Mouse (Mus musculus): Measurements from ENCODE around the gene Stag1.

Stag1 gene

DNA sequence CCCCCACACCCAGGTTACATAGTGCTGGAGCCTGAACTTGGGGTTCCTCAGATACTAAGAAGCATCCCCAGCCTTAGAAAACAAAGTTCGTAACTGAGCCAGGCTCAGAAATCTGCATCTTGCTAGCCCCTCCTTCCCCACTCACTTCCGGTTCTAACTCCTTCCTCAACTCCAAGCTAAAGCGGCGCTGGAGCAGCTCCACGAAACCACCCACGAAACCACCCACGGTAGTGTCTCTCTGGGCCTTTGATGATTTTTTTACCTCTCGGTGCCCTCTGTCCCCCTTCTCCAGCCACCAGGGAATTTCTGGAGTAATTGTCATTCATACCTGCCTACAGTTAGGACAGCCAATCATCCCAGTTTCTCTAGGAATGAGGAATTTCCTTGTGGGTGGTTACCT is at the start of gene Stag1:
Gene Stag1 (plus strand): TSS at position 253 of the 400 bp plus-strand sequence.
- DNase-seq (ENCODE audit: low read depth, low spot score), result no peak

DNA sequence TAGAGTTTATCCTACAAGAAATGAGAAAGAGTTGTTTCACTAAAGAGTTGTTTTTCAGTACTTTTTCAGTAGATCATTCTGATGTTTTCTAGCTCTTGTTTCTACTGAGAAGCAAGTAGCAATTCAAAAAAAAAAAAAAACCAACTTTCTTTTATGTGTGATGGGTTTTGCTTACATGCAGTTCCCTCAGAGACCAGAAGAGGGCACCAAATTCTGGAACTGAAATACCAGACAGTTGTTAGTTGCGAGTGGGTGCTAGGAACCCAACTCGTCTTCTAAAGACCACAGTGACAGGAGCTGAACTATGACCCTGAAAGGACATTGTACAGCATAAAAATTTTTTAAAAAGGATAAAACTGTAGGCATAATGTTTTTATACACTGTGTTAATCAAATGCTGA is 49.3 kb upstream of the Stag1 start:
- no peak for DNase-seq (ENCODE audit: low read depth, low spot score)

DNA sequence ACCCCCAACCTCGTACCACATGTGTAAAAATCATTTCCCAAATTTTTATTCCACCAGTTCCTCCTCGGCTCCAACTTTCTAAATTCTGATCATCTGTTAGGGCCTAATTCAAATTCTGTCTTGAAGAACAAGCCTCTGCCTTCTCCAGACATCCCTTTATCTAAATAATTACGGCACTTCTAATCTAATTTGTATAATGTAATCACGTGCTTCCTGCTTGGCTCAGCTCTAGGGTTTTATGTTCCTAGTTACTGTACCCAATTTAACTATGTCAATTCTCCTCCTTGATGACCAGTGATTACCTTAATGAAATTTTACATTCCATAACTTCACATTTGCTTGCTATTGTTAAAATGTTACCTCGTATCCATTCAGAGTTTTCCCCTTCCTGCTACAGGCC is 41.9 kb upstream of the Stag1 start:
- DNase-seq (ENCODE audit: low read depth, low spot score), result no peak

DNA sequence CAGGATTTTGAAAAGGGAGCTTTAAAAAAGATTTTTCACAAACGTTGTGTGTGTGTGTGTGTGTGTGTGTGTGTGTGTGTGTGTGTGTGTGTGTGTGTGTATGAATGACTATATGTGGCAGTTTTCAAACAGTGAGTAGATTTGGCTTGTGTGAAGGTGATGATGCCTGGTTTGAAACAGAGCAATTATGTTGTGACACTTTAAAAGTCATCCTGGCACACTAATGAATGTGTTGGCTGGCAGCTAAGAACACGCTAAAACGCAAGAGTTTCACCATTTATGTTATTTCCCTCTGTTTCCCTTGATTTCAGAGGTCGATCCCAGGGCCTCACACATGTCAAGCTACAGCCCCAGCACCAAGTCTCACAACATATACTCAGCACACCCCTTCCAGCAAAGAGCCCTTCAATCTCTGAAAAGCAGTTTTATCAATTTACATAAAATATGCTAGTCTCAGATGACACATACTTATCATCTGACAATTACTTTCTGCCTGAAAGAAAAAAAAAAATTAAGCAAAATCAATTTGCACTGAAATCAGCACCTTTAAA is 39.5 kb upstream of the Stag1 start:
- DNase-seq (ENCODE audit: low read depth, low spot score), result no peak

DNA sequence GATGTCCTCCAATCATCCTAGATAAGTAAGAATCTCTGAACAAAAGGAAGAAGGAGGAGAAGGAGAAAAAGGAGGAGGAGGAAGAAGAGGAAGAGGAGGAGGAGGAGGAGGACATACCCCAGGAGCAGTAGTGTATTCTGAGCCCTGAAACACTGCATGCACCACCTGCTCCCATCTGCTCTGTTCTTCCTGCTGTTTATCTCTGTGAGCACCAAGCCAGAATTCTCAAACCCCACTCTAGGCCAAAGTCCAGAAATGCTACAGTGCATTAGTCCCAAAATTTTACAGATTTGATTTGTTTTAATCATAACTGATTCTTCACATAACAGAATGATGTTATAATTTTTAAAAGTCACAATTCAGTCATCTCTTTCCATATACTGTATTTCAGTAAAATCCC is 38.6 kb upstream of the Stag1 start:
- DNase-seq (ENCODE audit: low read depth, low spot score), result no peak

DNA sequence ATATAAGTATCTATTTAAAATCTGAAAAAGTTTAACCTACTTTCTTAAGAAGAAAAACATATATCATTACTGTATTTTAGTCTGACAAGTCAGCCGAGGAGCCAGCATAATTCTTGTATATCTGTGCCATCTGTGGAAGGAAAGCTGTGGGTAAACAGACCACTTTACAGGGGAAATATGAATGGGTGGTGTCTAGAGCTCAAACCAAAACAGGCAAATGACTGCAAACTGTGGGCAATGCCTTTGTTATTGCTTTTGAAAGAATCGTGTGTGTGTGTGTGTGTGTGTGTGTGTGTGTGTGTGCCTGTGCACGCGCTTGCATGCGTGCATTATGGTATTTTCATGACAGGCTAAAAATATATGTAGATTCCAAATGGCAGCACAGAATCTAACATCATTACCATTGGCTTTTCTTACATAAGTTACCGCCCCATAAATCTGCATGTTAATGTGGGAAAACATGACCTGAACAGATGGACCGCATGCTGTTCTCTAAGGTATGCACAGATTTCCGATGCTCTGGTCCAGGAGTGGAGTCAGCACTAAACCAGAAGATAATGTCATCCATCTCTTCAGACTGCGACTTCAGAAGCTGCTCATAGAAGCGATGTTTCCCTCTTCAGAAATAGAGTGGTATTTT is 37.2 kb upstream of the Stag1 start:
- DNase-seq (ENCODE audit: low read depth, low spot score), result no peak

DNA sequence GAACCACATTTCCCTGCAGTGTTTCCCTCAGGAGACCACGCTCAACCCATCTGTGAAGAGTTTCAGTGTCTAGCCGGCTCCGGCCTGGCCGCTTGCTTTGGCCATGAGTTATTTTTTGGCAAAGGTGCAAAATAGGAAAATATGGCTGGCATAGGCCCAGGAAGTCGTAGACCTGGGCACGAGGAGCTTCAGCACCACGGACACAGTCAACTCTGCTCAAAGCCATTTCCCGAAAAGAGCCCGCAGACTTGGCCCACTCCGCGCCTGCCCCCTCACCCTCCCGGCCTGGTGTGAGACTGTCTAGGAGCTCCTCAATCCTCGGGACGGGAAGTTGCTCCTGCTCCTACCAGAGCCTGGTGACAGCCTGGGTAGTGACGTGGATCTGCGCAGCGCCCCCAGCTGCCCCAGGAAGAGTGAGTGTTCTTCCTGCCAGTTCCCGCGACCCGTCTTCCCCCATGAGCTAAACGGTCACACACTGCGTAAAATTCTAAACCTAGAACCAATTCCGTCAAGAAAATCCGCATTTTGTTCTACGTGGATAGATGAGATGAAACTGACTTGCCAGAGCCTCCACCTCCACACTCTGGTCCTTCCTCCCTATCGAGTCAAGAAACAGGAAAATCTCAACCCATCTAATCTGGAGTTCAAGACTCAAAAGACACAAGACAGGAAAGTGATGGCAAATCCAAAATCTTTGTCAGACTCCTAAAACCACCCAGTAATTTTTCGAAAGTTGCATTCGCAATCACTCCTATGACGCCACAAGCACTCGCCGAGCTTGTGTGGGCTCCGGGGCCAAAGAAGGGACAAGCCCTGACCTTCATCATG is 27.6 kb upstream of the Stag1 start:
- DNase-seq (ENCODE audit: low read depth, low spot score), result peak; percentile 15

DNA sequence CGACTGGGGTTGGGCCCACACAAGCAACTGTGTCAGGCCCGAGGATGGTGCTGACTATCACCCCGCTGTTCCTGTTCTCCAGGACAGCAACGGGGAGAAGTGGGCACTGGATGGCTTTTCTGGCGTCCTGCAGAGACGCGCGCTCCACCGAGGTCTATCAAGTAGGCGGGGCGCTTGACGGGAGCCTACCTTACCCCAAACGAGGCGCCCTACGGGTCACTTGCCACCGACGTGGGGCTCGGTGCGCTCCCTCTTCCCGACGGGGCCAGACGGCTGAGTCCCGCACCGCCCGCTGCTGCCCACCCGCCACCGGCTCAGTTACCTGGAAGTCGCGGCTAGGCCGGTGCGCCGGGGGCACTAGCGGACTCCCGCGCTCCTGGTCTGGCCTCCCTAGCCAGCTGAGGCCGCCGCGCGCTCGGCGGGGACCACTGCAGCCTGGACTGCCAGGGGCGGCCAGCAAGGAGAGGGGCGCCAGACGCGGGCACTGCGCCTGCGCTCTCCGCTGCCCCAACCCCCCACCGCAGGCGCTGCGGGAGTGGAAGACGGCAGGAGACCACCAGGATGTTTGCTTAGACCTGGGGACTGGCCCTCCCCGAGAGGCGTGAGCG is 26.9 kb upstream of the Stag1 start, which contains the start of gene Slc35g2:
Gene Slc35g2 (minus strand): TSS at position 465 of the 608 bp plus-strand sequence.
- no peak for DNase-seq (ENCODE audit: low read depth, low spot score)

DNA sequence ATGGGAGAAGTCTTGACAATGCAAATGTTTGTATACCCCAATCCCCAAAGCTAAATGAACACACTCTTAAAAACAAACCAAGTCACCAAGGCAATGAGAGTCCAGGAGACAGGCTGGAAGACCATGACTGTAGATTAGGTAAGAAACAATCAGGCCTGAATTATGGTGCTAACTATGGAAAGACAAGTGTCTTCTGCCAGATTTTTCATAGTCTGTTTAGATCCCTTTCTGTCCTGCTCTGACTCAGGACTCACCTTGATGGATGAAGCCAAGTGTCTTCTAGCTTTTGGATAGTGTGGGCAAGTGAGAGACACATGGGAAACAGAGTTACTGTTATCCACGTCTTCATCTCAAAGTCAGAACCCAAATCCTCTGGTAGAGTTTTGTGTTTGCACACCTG is 26.1 kb upstream of the Stag1 start:
- no peak for DNase-seq (ENCODE audit: low read depth, low spot score)

DNA sequence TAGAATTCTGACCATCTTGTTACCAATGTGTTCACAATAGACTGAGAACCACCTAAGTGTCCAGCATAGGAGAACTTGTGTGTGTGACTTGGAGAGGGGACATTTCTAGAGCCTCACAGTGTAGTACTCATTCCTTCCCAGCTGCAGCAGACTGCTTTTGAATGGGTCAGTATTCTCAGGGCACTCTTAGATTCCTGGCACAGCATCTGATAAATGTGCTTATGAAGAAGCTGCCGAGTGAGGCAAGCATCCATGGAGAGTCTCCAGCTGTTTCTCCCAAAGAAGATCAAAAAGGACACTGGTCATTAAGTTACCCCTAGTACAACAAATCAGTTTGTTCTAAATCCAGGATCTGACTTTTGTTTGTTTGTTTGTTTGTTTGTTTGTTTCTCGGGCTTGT is 24.3 kb upstream of the Stag1 start:
- DNase-seq (ENCODE audit: low read depth, low spot score), result no peak

DNA sequence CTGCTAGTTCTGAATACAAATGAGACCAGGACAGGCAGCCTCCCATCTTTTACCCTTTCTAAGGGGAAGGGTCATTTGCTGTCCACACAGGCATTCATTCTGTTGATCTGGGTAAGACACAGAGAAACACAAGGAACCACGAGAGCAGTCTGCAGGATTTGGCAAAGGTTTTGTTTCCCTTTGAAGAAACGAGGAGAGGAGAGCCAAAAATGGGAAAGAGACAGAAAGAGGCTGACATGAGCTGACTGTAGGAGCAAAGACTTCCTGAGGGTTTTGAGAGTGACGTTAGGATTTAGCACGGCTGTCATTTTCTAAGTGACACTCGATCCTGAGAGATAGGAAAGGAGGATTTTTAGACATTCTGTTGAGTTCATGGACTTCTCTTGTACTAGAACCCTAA is 23.7 kb upstream of the Stag1 start:
- DNase-seq (ENCODE audit: low read depth, low spot score), result no peak

DNA sequence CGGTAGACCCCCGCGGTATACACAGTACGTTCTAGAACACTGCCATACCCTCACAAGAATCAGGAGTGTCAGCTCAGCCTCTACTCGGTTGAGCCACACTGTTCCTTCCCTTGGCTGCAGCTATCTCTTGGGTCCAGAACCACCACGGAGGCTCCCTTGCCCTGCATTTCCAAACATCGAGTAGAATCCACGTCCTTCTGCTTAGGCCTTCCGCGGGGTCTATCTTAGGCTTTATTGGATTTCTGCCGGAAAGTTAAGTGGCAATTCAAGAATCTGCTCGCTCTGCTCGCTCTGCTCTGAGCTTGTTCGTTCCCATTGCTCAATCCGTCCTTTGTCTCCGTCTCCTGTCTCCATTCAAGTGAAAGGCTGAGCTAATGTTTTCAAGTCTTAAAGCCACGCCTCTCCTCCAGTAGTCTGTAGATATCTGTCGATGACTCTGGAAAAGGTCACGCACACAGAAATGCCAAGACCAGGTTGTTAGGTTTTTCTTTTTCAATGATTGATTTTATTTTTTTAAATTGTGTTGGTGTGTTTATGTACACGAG is 17.3 kb upstream of the Stag1 start:
- DNase-seq (ENCODE audit: low read depth, low spot score), result no peak

DNA sequence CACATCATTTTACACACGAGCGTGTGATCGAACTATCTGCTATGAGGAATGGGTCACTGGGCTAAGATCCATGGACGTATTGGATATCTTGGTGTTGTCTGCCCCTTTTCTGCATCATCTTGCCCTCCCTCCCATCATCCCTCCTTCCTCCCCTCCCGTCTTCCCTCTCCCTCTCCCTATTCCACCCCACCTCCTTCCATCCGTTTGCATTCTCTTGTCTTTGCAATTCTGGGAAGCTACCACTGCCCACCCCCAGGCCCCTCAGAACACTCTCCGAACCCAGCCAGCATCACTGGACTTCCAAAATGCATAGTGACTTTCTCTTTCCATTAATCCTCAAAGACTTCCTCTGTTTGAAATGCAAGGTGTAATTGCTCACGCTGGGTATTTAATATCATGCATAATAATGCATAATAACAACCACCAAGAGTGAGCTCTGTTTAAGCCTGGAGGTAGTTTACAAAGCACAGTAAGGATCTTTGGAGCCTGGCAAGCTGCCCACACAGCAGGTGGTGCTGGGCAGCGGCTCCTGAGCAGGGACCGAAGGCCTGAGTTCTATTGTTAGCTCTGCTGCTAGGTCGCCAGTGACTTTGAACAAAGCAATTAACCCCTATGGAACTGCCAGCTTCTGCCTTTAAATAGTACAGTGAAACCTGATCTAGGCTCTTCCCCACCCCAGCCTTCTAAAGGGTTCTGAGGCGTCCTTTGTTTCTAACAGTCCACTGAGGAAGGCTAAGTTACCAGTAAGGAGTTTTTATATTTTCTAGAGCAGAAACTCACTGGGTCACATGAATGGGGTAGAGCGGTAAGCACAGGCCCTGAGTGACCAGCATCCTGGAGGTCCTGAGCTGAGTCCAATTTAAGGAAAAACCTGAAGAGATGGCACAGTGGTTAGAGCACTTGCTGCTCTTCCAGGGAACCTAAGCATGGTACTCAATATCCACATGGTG is 15.8 kb upstream of the Stag1 start:
- no peak for DNase-seq (ENCODE audit: low read depth, low spot score)

DNA sequence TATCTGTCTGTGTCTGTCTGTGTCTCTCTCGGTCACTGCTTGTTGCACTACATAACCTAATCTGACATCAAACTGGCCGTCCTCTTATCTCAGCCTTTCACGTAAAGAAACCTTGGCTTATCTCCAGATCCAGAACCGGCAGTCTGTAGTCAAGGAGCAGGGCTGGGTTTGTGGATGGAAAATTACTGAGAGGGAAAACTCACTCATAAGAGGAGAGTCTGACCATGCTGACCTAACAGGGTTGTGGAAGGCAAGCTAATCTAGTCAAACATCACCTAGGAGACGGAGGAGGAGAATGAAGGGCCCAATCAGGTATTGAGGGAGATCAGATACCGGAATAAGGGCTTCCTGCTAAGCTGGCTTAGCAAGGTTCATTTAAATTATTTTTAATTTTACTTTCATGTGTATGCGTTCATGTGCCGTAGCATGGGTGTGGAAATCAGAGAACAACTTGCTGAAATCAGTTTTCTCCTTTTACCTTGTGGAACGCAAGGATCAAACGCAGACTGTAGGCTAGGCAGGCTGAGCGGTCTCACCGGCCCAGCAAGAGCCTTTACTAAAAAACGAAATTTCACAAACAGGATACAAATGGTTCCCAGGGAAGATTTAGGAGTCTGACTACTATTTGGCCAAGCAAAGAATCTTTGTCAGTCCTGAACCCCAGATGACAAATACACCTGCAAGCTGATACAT is 14.6 kb upstream of the Stag1 start:
- no peak for DNase-seq (ENCODE audit: low read depth, low spot score)

DNA sequence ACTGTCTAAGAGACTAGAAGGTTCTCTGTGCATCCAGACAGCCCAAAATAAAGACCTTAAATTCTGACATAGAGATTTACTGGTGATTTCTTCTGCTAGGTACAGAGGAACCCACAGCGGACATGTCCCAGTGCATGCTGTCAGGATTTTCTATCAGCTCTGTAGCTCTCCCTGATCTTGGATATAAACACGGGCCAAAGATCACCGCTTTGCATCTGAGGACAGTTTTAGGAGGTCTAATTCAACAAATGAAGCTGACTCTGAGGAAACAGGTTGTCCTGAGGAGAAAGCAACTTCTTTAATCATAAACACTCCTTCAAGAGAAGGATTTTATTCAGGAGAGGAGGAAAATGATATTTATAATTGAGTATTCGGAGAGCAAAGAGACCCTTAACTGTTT is 13.6 kb upstream of the Stag1 start:
- no peak for DNase-seq (ENCODE audit: low read depth, low spot score)

DNA sequence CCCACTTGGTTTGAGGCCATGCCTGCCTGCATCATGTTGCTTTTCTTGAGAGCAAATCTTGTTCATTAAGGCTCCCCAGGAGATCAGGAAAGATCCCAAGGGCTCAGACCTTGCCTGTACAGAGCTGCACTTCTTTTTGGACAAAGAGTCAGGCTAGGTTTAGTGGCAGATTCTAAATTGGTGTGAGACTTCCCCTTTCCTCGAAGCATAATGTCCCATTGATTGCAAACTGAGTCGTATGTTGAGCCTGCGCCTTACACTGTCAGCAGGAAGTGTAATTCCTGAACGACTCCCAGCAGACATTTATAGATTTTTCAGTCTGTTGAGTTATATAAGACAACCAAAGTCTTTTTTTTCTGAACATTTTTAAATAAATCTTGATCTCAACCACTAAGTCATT is 7.1 kb upstream of the Stag1 start:
- no peak for DNase-seq (ENCODE audit: low read depth, low spot score)

DNA sequence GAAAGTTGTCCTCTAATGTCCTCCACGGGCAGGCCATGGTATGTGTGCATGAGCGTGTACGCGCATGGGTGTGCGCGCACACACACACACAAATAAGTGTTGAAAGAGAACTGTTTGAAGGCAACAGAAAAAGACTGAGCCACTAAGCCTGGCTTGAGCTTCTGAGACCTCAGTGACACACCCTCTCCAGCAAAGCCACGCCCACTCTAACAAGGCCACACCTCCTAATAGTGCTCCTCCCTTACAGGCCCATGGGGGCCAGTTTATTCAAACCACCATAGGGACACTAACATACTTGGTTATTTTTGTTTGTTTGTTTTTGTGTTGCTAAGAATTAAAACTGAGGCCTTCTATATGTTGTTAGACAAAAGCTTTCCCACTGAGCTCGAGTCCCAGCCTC is 1.3 kb upstream of the Stag1 start:
- no peak for DNase-seq (ENCODE audit: low read depth, low spot score)

DNA sequence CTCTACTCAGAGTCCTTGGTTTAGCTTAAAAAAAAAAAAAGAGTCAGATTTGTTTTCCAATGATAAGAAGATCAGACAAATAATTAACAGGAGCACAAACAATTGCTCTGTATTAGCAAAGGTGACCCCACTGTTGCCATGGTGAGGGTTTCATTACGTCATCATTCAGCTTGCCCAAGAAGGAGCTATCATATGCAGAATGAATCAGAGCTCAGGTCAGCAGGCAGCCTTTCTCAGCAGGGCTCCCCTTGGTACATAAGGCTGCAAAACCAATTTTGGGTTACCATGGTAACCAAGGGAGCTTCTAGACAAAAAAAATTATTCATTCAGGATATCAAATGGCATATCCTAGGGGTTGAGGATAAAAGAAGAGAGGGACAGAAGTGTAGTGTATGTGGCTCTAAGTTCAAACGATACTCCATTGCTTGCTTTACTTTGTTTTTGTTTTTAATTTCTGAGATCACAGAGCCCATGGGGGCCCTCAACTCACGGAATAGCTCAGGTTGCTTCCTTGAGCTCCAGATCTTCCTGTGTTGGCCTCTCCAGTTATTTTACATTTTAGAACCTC is 2.2 kb downstream of the Stag1 start:
- no peak for DNase-seq (ENCODE audit: low read depth, low spot score)

DNA sequence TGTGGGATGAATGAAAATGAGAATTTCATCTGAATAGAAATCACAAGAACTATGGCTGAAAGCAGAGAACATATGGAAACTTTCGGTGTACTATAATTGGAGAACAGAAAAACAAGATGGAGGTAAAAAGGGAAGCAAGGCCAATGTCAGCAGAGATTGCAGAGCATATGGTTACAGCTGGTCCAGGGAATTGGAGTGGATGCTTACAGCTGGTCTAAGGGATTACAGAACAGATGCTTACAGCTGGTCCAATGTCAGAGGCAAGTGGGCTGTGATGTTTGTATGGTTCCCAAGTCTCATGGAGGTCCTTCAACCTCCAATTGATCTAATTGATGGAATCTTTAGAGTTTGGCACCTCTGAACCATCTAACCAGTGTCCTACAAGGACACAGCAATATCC is 4.5 kb downstream of the Stag1 start:
- no peak for DNase-seq (ENCODE audit: low read depth, low spot score)

DNA sequence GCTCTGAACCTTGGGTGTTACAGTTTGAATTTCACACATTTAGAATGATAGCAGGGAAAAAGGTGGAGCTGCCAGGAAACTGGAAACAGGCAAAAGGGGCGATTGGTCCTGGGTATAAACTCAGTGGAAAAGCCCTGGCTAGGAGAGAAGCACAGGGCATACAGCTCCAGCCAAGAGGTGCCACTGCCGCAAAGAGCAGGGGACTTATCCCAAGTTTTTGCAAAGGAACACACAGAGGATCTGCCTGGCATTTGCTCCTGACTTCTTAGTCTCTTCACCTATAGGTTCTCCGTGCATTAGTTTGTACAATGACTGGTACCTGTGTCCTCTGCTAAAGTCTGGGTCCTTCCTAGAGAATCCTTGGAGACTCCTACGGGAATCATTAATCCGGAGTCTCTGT is 5.6 kb downstream of the Stag1 start:
- DNase-seq (ENCODE audit: low read depth, low spot score), result no peak
